Mouse (Mus musculus) ES-E14 (cell line): ENCODE data around the gene Fbxl18.

Experiments used
- CHD2 ChIP-seq: IDR thresholded peaks from 2 replicates; pipeline ENCODE4 v1.6.1; 2014; ENCODE audit warnings: mild to moderate bottlenecking, low read depth, low read length, inconsistent platforms
- MAFK ChIP-seq: IDR thresholded peaks from 2 replicates; pipeline ENCODE4 v1.6.1; 2014; ENCODE audit warnings: mild to moderate bottlenecking, low read depth, low read length, inconsistent platforms; ENCODE audit not compliant: insufficient read depth

GRCm38 (mm10) chr5:142937956-142938727, 42.9 kb upstream of the Fbxl18 start:
- TF ChIP-seq MAFK (no peak), CHD2 (no peak)
